Mouse (Mus musculus): ENCODE data around the gene Fam19a2. TPM values are rescaled to one million over a fixed set of nuclear protein-coding genes. Genes with fewer than 3 reads are reported as not detected.

Fam19a2 gene
- polyA plus RNA-seq, 1 experiment from 2014 or later, result 0.57 TPM

DNA sequence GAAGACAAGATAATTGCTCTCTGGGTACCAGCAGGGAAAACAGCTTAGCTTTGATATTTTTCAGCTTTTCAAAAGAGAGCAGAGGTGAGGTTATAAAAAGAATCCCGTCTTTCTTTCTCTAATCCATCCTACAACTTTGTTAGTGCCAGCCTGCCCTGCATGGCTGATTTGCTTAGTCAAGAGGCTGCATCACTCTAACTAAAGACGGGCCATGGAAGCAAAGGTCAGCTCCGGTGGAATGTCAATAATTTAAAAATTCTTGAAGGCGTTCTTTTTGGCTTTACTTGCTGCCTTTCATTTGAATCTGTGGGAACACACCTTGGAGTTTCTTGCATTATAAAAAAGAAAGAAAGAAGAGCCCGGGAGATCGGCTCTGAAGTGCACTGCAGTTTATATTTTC lies 134.3 kb downstream of the Fam19a2 start:
- H3K9me3 ChIP-seq (replicated peaks), result no peaks in the 10 kb centered on the region
- H3K27me3 ChIP-seq (replicated peaks), result no peaks in the 10 kb centered on the region
- H3K4me3 ChIP-seq, result no peak overlapping the region
- H3K4me1 ChIP-seq, result no peaks in the 10 kb centered on the region
- no peak overlapping the region for H3K9ac ChIP-seq
- 65% methylated on average over 6 of the region's 6 CpGs for WGBS (ENCODE audit: insufficient replicate concordance)
- ATAC-seq, result no peak
- no peak overlapping the region for H3K27ac ChIP-seq
- no peaks in the 10 kb centered on the region for H3K36me3 ChIP-seq
- no peak overlapping the region for H3K4me2 ChIP-seq

DNA sequence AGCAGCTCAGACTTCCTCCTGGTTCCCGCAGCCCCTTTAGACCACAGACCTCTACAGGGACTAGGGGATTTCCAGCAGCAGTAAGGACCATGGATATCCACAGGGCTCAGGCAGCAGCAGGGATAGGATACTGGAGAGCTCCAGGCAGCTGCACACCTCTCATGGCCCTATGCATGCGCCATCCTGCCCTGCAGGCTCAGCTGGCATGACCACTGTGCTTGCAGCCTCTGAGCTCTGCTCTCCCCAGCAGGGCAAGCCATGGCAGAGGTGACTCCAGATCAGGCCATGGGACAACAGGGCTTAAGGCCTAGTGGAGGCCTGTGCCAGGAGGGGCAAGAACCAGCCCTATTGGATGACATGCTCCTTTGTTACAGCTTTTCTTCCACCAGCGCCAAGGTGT lies 137.4 kb downstream of the Fam19a2 start:
- ATAC-seq, result no peak
- Histone ChIP-seq H3K27ac (no peak overlapping the region), H3K4me1 (no peaks in the 10 kb centered on the region), H3K27me3 (replicated peaks) (no peaks in the 10 kb centered on the region), H3K36me3 (no peaks in the 10 kb centered on the region), H3K4me2 (no peak overlapping the region), H3K9ac (no peak overlapping the region), H3K4me3 (no peak overlapping the region), H3K9me3 (replicated peaks) (0 out of 2 replicates have a peak, but pooled peaks cover 3% of the 10 kb centered on the region)
- 73% methylated on average over 3 of the region's 3 CpGs for WGBS (ENCODE audit: insufficient replicate concordance)

DNA sequence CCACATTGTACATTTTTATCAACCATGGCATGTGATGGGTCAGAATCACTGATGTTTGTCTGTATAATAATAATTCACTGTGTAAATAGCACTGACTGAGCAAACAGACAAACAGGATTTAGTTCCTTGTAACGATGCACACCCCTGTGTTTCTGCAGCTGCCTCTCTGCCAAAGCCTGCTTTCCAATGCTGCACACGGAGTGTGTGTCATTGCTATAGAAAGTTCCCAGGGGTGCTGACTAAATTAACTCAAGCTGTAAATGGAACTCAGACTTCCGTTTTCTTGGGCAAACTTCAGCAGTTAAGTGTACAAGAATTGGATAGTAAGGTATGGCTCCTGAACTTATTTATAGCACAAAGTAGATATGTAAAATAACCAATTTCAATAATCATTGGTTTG lies 138.7 kb downstream of the Fam19a2 start:
- Histone ChIP-seq H3K4me2 (no peak overlapping the region), H3K9me3 (replicated peaks) (0 out of 2 replicates have a peak, but pooled peaks cover 7% of the 10 kb centered on the region), H3K27me3 (replicated peaks) (no peaks in the 10 kb centered on the region), H3K4me1 (no peaks in the 10 kb centered on the region), H3K27ac (no peak overlapping the region), H3K9ac (no peak overlapping the region), H3K4me3 (no peak overlapping the region), H3K36me3 (no peaks in the 10 kb centered on the region)
- 59% methylated on average over 3 of the region's 3 CpGs for WGBS (ENCODE audit: insufficient replicate concordance)
- ATAC-seq, result no peak

DNA sequence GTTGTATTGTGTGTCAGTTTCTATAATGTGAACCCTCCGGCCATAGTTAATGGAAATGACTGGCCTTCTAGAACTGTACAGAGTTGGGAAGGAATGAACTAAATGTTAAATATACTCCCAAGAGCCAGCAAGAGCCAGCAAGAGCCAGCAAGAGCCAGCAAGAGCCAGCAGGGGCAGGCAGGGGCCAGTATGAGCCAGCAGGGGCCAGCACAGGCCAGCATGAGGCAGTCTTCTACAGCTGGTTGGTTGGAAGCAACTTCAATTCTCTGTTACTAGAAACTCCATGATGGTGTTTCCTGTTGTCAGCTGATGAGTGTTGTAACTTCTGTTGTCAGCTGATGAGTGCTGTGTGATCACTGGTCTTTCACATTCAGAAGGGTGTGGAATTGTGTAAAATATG lies 151.2 kb downstream of the Fam19a2 start:
- Histone ChIP-seq H3K4me2 (no peak overlapping the region), H3K27me3 (replicated peaks) (no peaks in the 10 kb centered on the region), H3K27ac (no peak overlapping the region), H3K9ac (no peak overlapping the region), H3K4me3 (no peak overlapping the region), H3K36me3 (no peaks in the 10 kb centered on the region), H3K4me1 (no peaks in the 10 kb centered on the region), H3K9me3 (replicated peaks) (no peaks in the 10 kb centered on the region)
- 71% methylated on average over 1 of the region's 1 CpGs for WGBS (ENCODE audit: insufficient replicate concordance)
- ATAC-seq, result no peak

DNA sequence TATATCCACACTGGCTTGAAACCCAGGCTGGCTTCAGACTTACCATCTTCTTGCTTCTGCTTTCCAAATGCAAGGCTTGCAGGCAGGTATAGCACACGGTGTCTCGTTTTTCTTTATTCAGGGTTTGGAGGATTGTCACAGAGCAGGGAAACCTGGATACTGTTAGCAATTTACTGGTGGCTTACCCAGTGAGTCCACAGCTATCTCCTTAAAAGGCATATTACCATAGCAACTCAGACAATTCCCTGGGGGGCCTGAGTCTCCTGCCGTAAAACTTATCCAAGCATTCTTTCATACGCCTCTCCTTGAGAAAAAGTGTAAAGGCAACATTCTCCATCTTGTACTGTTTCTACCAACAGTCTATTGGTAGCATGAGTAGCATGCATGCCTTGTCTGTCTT lies 152.2 kb downstream of the Fam19a2 start:
- H3K4me1 ChIP-seq, result no peaks in the 10 kb centered on the region
- H3K9me3 ChIP-seq (replicated peaks), result no peaks in the 10 kb centered on the region
- no peak overlapping the region for H3K9ac ChIP-seq
- 72% methylated on average over 4 of the region's 4 CpGs for WGBS (ENCODE audit: insufficient replicate concordance)
- no peak for ATAC-seq
- no peak overlapping the region for H3K27ac ChIP-seq
- no peak overlapping the region for H3K4me2 ChIP-seq
- H3K4me3 ChIP-seq, result no peak overlapping the region
- H3K27me3 ChIP-seq (replicated peaks), result no peaks in the 10 kb centered on the region
- no peaks in the 10 kb centered on the region for H3K36me3 ChIP-seq

DNA sequence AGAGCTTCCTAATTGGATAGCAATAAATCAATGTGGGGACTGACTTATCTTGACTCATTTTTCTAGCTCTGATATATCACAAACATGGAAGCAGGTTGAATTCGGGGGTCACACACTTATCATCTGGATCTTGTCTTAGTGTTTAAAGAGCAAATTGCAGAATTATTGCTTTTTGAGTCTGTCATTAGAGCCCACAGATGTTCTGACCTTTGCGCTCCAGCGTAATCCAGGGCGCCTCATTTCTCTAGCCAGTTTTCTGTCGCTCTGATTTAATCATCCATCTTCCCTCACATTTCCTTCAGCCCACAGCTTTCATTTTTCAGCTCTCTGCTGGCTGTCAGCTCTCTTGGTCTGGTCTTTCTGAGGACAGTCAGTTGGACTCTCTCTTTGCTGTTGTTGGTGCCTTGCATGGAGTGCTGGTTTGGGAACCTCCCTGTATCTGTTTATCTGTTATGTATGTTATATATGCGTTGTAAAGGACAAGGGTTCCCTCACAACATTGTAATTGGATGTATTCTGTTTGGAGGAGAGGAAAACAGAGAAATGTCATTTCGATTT lies 154.9 kb downstream of the Fam19a2 start:
- no peak overlapping the region for H3K27ac ChIP-seq
- no peak overlapping the region for H3K9ac ChIP-seq
- no peak overlapping the region for H3K4me3 ChIP-seq
- WGBS (ENCODE audit: insufficient replicate concordance), result 66% methylated on average over 7 of the region's 7 CpGs
- no peaks in the 10 kb centered on the region for H3K4me1 ChIP-seq
- no peaks in the 10 kb centered on the region for H3K27me3 ChIP-seq (replicated peaks)
- H3K36me3 ChIP-seq, result no peaks in the 10 kb centered on the region
- no peak overlapping the region for H3K4me2 ChIP-seq
- ATAC-seq, result no peak
- H3K9me3 ChIP-seq (replicated peaks), result no peaks in the 10 kb centered on the region

DNA sequence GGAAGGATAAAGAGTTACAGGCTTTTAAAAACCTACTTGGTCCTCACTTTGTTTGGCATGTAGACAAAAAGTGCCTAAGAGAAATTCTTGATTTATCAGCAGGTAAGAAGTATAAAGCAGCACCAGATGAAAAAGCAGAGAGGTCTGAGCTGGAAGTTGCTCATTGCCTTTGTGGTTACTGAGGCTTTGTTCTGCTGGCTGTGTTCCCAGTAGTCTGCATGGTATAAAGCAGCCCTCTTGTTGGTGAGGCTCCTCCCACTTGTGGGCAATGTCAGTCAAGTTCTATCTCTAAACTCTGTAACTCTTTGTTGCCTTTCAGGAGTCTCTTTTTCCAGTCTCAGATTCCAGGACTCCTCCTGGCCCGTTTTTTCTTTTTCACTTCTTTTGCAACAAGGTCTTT lies 156.5 kb downstream of the Fam19a2 start:
- no peak overlapping the region for H3K4me3 ChIP-seq
- H3K36me3 ChIP-seq, result no peaks in the 10 kb centered on the region
- H3K4me2 ChIP-seq, result no peak overlapping the region
- H3K27ac ChIP-seq, result no peak overlapping the region
- 58% methylated on average over 1 of the region's 1 CpGs for WGBS (ENCODE audit: insufficient replicate concordance)
- no peaks in the 10 kb centered on the region for H3K4me1 ChIP-seq
- ATAC-seq, result no peak
- no peaks in the 10 kb centered on the region for H3K27me3 ChIP-seq (replicated peaks)
- no peaks in the 10 kb centered on the region for H3K9me3 ChIP-seq (replicated peaks)
- H3K9ac ChIP-seq, result no peak overlapping the region

DNA sequence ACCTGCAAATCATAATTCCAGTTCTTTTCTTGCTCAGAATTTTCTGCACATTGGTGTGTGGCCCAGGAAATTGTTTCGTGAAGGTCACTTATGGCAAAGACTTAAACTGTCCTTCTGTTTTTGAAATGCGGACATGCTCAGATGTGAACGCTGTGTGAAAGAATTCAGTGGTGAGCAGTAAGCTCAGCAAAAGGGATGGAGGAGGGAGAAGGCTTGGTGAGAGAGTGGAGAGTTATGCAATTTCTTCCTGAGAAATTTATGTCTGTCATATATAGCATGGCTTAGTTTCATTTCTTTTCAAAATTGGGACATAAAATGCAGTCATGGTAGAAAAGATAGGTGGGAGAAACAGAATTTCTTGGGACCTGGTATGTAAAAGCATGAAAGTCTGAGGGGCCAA lies 160.7 kb downstream of the Fam19a2 start:
- no peaks in the 10 kb centered on the region for H3K27me3 ChIP-seq (replicated peaks)
- no peak overlapping the region for H3K4me3 ChIP-seq
- H3K27ac ChIP-seq, result no peak overlapping the region
- H3K9ac ChIP-seq, result no peak overlapping the region
- WGBS (ENCODE audit: insufficient replicate concordance), result 72% methylated on average over 3 of the region's 3 CpGs
- no peak for ATAC-seq
- no peaks in the 10 kb centered on the region for H3K9me3 ChIP-seq (replicated peaks)
- no peaks in the 10 kb centered on the region for H3K4me1 ChIP-seq
- H3K36me3 ChIP-seq, result no peaks in the 10 kb centered on the region
- H3K4me2 ChIP-seq, result no peak overlapping the region

DNA sequence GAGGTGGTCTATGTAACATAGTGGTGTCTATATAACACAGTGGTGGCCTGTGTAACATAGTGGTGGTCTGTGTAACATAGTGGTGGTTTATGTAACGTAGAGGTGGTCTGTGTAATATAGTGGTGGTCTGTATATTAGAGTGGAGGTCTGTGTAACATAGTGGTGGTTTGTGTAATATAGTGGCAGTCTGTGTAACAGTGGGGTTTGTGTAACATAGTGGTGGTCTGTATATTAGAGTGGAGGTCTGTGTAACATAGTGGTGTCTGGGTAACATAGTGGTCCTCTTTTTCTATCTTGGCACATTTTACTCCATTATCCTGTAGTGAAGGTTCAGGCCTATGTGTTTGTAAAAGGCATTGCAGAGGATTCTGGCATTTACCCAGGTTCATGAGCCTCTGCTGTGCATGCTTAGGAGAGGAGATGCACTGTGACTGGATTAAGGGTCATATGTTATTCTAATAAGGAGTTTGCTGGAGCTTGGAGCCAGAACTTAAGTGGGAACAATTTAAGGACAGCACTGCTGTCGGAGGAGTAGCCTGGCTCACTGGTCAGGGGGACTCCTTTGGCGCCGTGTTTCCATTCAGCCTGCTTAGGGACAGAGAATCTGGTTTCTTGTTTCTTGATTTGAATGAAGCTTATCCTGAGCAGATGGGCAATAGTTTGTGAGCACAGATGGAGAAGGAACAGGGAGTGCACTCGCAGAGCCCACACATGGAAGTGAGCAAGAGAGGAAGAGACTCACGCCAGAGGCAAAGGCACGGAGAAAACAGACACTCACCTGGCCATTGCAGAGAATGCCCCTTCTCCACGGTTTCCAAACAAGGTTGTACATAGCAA lies 162.9 kb downstream of the Fam19a2 start:
- H3K9me3 ChIP-seq (replicated peaks), result no peaks in the 10 kb centered on the region
- no peak for ATAC-seq

DNA sequence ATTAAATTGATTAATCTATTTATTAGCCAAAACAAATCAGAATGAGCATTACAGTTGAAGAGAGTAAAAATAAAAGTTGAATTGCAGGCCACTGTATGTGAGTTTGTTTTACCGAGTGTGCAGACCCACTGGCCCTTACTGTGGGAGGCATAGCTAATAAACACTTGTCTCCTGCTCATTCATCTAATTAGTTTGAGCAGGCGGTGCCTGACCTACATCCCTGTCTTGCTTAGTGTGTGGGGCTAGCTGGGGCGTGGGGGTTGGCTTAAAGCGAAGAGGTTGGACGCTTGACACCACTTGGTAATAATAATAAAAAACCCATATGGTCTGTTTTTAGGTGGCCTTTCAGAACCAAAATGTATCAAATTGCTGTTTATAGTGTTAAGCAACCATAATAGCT lies 167.8 kb downstream of the Fam19a2 start:
- Histone ChIP-seq H3K4me2 (no peak overlapping the region), H3K9me3 (replicated peaks) (no peaks in the 10 kb centered on the region), H3K4me1 (no peaks in the 10 kb centered on the region), H3K9ac (no peak overlapping the region), H3K4me3 (no peak overlapping the region), H3K36me3 (no peaks in the 10 kb centered on the region), H3K27me3 (replicated peaks) (no peaks in the 10 kb centered on the region), H3K27ac (no peak overlapping the region)
- no peak for ATAC-seq
- 77% methylated on average over 5 of the region's 5 CpGs for WGBS (ENCODE audit: insufficient replicate concordance)

More for the DNA sequence above, 162.9 kb downstream of the Fam19a2 start:
- Histone ChIP-seq H3K36me3 (no peaks in the 10 kb centered on the region), H3K4me3 (no peak overlapping the region), H3K9ac (no peak overlapping the region), H3K27ac (no peak overlapping the region), H3K4me2 (no peak overlapping the region), H3K4me1 (no peaks in the 10 kb centered on the region), H3K27me3 (replicated peaks) (no peaks in the 10 kb centered on the region)
- WGBS (ENCODE audit: insufficient replicate concordance), result 59% methylated on average over 8 of the region's 8 CpGs

DNA sequence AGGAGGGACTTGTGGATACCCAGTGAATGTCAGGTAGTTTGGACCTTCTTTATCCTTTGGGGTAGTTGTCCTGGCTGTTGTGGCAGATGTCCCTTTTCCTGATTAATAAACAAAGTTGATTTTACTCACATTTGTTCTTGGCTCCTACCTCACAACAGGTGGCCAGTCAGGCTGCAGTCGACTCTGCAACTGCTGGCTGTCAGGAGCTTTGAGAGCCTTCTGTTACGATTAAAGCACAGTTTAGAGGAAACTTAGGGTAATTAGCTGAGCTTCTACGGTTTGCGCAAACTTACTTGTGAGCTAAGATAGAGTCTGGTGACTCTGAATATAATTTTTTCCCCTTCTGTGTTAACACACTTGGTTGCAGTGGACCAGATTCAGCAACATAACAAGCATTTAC lies 173.8 kb downstream of the Fam19a2 start:
- no peaks in the 10 kb centered on the region for H3K4me1 ChIP-seq
- no peaks in the 10 kb centered on the region for H3K27me3 ChIP-seq (replicated peaks)
- H3K27ac ChIP-seq, result no peak overlapping the region
- H3K4me2 ChIP-seq, result no peak overlapping the region
- ATAC-seq, result no peak
- H3K9me3 ChIP-seq (replicated peaks), result no peaks in the 10 kb centered on the region
- no peaks in the 10 kb centered on the region for H3K36me3 ChIP-seq
- H3K4me3 ChIP-seq, result no peak overlapping the region
- 69% methylated on average over 4 of the region's 4 CpGs for WGBS (ENCODE audit: insufficient replicate concordance)
- H3K9ac ChIP-seq, result no peak overlapping the region

DNA sequence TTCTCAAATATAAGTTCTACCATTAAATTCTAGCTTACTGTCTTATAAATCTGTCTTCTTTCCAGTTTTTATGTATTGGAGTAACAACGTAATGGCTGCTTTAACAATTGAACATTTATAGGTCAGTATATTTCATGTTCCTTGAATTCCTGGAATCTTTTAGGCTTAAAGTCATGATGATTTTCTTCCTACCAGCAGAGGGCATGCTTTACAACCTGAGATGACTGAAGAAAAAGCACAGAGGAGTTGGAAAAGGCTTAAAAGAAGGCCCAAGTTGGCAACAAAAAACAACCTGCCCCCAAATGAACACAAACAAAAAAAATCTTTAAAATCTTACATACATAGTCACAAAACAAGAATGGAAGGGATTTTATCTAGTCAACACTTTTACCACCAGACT lies 193.0 kb downstream of the Fam19a2 start:
- no peaks in the 10 kb centered on the region for H3K36me3 ChIP-seq
- no peak overlapping the region for H3K4me3 ChIP-seq
- no peak overlapping the region for H3K9ac ChIP-seq
- H3K9me3 ChIP-seq (replicated peaks), result no peaks in the 10 kb centered on the region
- no peak for ATAC-seq
- no peaks in the 10 kb centered on the region for H3K4me1 ChIP-seq
- H3K27me3 ChIP-seq (replicated peaks), result no peaks in the 10 kb centered on the region
- WGBS (ENCODE audit: insufficient replicate concordance), result 63% methylated on average over 1 of the region's 1 CpGs
- H3K4me2 ChIP-seq, result no peak overlapping the region
- H3K27ac ChIP-seq, result no peak overlapping the region
